Mouse (Mus musculus): ENCODE measurements around the gene Tmem136. TPM values are rescaled to one million over a fixed set of nuclear protein-coding genes. Genes with fewer than 3 reads are reported as not detected.
"Not testable (repeated sequence)": the region's sequence is repeated elsewhere in the genome, so short reads cannot be mapped to it uniquely, and the experiment has no call there.

The Tmem136 gene
- 1 to 10 TPM; 6.1 to 6.7 TPM for total RNA-seq (2021)

- peak; percentile 46 for DNase-seq (ENCODE audit: low spot score)
- intact Hi-C loops (cut with DNase I) = no loop called here
Observed at GRCm38 (mm10) chr9:43116134-43116996, at the start of gene Tmem136. Tmem136 (minus strand) TSS chr9:43116570.

- intact Hi-C loops (cut with DNase I) = no loop called here
- no peak for DNase-seq (ENCODE audit: low spot score)
Observed at GRCm38 (mm10) chr9:43155960-43156359, 39.6 kb upstream of the Tmem136 start.

- no peak for DNase-seq (ENCODE audit: low spot score)
- intact Hi-C loops (cut with DNase I) = loop anchor here (2.0 kb wide), 1 partner anchor 27 kb away; no protein-coding TSS in a partner anchor
Observed at GRCm38 (mm10) chr9:43151779-43152178, 35.4 kb upstream of the Tmem136 start.

GRCm38 (mm10) chr9:43150957-43151356 lies 34.6 kb upstream of the Tmem136 start:
- intact Hi-C loops (cut with DNase I) = loop anchor here (2.0 kb wide), 1 partner anchor 28 kb away; no protein-coding TSS in a partner anchor
- DNase-seq (ENCODE audit: low spot score) = no peak

- no peak for DNase-seq (ENCODE audit: low spot score)
- intact Hi-C loops (cut with DNase I) = loop anchor here (2.0 kb wide), 1 partner anchor 29 kb away; no protein-coding TSS in a partner anchor
Observed at GRCm38 (mm10) chr9:43150075-43150474, 33.7 kb upstream of the Tmem136 start.

- DNase-seq (ENCODE audit: low spot score) = no peak
- intact Hi-C loops (cut with DNase I) = no loop called here
Observed at GRCm38 (mm10) chr9:43149498-43149897, 33.1 kb upstream of the Tmem136 start.

- DNase-seq (ENCODE audit: low spot score) = no peak
- intact Hi-C loops (cut with DNase I) = no loop called here
Observed at GRCm38 (mm10) chr9:43145196-43145595, 28.8 kb upstream of the Tmem136 start.

GRCm38 (mm10) chr9:43144206-43144810 lies 27.9 kb upstream of the Tmem136 start:
- DNase-seq (ENCODE audit: low spot score) = no peak
- intact Hi-C loops (cut with DNase I) = no loop called here

GRCm38 (mm10) chr9:43141839-43142238 lies 25.5 kb upstream of the Tmem136 start:
- intact Hi-C loops (cut with DNase I) = loop anchor here (1.0 kb wide), 2 partner anchors 69 to 142 kb away; no protein-coding TSS in a partner anchor
- peak; percentile 20 for DNase-seq (ENCODE audit: low spot score)

GRCm38 (mm10) chr9:43133525-43133924 lies 17.2 kb upstream of the Tmem136 start:
- DNase-seq (ENCODE audit: low spot score) = no peak
- intact Hi-C loops (cut with DNase I) = no loop called here

- DNase-seq (ENCODE audit: low spot score) = no peak
- intact Hi-C loops (cut with DNase I) = no loop called here
Observed at GRCm38 (mm10) chr9:43132380-43132779, 16.0 kb upstream of the Tmem136 start.

GRCm38 (mm10) chr9:43131940-43132339 lies 15.6 kb upstream of the Tmem136 start:
- no peak for DNase-seq (ENCODE audit: low spot score)
- intact Hi-C loops (cut with DNase I) = no loop called here

GRCm38 (mm10) chr9:43130684-43131083 lies 14.3 kb upstream of the Tmem136 start:
- no peak for DNase-seq (ENCODE audit: low spot score)
- intact Hi-C loops (cut with DNase I) = no loop called here

GRCm38 (mm10) chr9:43127101-43127787 lies 10.9 kb upstream of the Tmem136 start:
- intact Hi-C loops (cut with DNase I) = no loop called here
- DNase-seq (ENCODE audit: low spot score) = peak; percentile 67

- no peak for DNase-seq (ENCODE audit: low spot score)
Observed at GRCm38 (mm10) chr9:43122379-43122778, 6.0 kb upstream of the Tmem136 start.

GRCm38 (mm10) chr9:43121948-43122347 lies 5.6 kb upstream of the Tmem136 start:
- intact Hi-C loops (cut with DNase I); DNase-seq (ENCODE audit: low spot score): not testable (repeated sequence)

More at GRCm38 (mm10) chr9:43122379-43122778, 6.0 kb upstream of the Tmem136 start:
- intact Hi-C loops (cut with DNase I) = no loop called here

GRCm38 (mm10) chr9:43116997-43117336 lies 597 bp upstream of the Tmem136 start:
- intact Hi-C loops (cut with DNase I) = no loop called here
- DNase-seq (ENCODE audit: low spot score) = no peak

- DNase-seq (ENCODE audit: low spot score) = no peak
- intact Hi-C loops (cut with DNase I) = no loop called here
Observed at GRCm38 (mm10) chr9:43115431-43116133, 788 bp downstream of the Tmem136 start.

GRCm38 (mm10) chr9:43114833-43115232 lies 1.5 kb downstream of the Tmem136 start:
- no peak for DNase-seq (ENCODE audit: low spot score)
- intact Hi-C loops (cut with DNase I) = no loop called here
